Mouse (Mus musculus): Measurements from ENCODE around the gene Grin1.

The Grin1 gene

DNA sequence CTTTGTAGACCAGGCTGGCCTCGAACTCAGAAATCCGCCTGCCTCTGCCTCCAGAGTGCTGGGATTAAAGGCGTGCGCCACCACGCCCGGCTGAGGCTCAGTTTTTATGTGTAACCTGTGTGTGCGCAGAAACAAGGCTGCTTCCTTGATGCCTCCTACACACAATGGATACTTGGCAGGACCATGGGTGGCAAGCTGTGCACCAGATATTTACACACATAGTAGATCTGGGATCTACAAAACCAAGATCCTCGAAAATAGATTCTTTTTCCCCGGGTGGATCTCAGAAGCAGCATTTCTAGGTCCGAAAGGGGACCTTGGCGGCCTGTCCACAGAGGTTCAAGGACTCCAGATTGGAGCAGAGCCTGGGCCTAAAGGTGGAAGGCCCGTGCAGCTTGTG lies 57.1 kb downstream of the Grin1 start:
- no peak for TF ChIP-seq GATA4 (IDR thresholded peaks at IDR 0.05; ENCODE audit: insufficient replicate concordance, low read length)

DNA sequence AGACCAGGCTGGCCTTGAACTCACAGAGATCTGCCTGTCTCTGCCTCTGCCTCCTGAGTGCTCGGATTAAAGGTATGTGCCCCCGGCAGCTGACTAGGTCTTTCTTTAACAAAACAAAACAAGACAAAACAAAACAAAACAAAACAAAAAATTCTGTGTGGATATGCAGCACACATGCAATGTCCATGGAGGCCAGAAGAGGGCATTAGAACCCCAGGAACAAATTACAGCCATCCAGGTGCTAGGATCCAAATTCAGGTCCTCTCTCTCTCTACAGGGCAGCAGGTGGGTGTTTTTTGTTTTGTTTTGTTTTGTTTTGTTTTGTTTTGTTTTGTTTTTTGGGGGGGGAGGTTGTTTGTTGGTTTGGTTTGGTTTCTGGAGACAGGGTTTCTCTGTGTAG lies 60.1 kb downstream of the Grin1 start:
- no peak for TF ChIP-seq GATA4 (IDR thresholded peaks at IDR 0.05; ENCODE audit: insufficient replicate concordance, low read length)

DNA sequence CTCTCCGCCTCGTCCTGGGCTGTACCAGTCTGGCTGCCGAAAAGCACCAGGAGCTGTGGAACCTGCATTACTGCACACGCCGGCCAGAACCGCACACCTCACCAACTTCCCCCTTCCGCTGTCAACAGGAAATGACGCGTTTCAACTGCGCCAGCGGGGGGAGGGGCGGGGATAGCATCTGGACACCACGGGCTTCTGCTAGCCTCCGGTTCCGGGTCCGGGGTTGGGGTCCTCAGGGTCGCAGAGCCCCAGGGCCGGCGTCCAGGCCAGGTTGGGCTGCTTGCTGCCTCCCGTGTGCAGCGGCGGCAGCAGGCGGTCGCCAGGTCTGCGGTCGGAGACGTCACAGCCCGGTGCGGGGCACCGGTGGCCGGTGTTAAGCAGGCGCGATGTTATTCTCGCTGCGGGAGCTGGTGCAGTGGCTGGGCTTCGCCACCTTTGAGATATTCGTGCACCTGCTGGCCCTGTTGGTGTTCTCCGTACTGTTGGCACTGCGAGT lies 63.7 kb downstream of the Grin1 start, which contains the start of gene Tmem203:
Tmem203 (plus strand) TSS at position 156 of the 496 bp plus-strand sequence.
- TF ChIP-seq GATA4 (IDR thresholded peaks at IDR 0.05; ENCODE audit: insufficient replicate concordance, low read length) = no peak; the same call in 1 of the 2 replicates

DNA sequence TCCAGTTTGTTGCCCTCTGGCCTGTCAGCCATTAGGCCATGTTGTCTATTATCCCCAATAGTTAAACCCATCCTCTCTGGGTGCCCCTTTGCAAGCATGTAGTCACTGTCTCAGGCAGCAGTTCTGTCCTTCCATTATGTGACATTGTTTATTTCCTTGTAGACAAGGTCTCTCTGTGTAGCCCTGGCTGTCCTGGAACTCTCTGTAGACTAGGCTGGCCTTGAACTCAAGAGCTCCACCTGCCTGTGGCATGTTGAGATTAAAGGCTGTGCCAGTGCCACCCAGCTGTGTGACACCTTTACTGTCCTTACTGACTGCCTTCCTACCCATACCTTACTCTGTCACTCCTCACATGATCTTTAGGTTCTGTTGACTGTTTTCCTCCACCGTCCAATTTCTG lies 66.7 kb downstream of the Grin1 start:
- TF ChIP-seq GATA4 (IDR thresholded peaks at IDR 0.05; ENCODE audit: insufficient replicate concordance, low read length) = no peak

DNA sequence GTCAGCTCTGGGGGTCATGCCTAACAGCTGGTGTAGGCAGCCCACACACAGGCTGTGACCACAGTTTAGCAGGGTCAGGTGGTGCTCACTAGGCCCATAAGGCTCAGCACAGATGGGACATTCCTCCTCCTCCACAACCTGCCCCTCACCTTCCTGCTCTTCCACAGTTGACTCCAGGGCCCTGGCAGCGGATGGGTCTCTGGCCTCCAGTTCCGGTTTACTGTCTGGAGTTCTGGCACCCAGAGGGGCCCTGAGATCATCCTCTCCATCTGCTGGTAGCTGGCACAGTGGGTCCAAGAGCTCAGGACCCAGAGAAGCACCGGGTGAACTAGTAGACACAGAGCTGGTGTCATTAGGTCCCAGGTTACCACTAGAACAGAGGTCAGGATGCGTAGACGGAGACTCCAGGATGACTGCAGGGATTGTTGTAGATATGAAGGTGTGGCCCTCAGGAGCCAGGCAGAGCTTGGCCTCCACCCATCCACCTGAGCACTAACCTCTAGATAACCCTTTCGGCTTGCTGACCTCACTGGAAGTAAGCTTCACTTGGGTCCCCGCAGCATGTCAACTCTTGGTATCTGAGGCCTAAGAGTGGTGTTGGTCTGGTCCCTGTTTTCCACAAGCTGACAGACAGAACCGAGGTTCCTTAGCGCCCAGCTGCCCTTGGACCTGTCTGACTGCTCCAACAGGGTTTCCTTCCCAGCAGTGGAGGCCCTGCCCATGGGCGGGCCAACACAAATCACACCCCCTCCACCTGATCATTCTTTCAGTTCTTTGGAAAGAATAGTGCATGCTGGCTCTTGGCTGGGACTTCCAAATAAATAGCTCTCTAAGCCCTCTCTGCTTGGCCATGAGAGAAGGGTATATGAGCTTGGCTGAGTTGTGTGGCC lies 72.6 kb downstream of the Grin1 start, which contains the start of gene AL732309.1:
AL732309.1 (minus strand) TSS at position 681 of the 890 bp plus-strand sequence.
- no peak for TF ChIP-seq GATA4 (IDR thresholded peaks at IDR 0.05; ENCODE audit: insufficient replicate concordance, low read length)

DNA sequence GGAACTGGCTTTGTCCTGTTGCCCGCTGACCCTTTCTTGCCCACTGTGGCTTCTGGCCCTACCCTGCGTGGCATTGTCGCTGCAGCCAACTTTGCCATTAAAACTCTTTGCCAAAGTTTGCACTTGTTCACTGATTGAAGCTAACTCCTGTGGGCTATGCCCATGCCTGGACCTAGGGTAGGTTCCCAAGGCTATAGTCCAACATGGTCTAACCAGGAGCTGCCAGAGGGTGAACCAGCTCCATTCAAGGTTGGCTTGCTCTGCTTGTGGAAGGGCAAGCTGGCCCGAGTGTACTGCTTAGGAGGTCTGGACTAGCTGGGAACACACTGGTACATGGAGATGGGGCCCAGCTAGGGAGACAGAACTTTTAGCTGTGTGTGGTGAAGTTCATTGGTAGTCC lies 74.8 kb downstream of the Grin1 start:
- no peak for TF ChIP-seq GATA4 (IDR thresholded peaks at IDR 0.05; ENCODE audit: insufficient replicate concordance, low read length)

DNA sequence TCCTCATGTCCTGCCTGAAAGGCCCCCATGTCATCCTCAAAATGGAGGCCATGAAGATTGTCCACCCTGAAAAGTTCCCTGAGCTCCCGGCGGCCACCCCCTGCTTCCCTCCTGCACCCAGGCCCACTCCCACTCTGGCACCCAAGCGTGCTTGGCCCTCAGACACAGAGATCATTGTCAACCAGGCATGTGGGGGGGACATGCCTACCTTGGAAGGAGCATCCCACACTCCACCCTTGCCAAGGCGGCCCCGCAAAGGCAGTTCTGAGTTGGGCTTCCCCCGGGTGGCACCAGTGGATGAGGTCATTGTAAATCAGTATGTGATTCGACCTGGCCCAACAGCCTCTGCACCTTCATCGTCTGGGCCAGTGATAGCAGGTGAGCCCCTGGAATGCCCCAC lies 75.6 kb downstream of the Grin1 start:
- TF ChIP-seq GATA4 (IDR thresholded peaks at IDR 0.05; ENCODE audit: insufficient replicate concordance, low read length) = no peak

DNA sequence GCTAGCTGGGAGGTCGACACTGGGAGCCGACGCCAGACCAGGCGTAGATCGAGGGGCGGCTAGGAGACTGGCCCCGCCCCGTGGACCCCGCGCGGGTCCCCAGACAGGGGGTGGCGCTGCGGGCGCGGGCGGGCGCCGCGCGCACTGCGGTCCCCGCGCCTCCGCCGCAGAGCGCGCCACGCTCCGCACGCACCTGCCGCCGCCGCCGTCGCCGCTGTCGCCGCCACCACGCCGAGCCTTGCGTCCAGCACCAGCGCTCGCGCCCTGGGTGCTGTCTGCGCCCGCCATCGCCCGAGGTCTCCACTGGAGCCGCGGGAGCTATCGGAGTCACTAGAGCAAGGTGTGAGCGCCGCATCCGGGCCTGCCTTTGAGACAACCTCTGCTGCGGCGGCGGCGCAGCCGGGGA lies 76.9 kb downstream of the Grin1 start, which contains the start of the genes Rnf208 and Cysrt1:
Rnf208 (plus strand) TSS at position 155 of the 406 bp plus-strand sequence.
Cysrt1 (minus strand) TSS at position 352 of the 406 bp plus-strand sequence.
- no peak for TF ChIP-seq GATA4 (IDR thresholded peaks at IDR 0.05; ENCODE audit: insufficient replicate concordance, low read length)

DNA sequence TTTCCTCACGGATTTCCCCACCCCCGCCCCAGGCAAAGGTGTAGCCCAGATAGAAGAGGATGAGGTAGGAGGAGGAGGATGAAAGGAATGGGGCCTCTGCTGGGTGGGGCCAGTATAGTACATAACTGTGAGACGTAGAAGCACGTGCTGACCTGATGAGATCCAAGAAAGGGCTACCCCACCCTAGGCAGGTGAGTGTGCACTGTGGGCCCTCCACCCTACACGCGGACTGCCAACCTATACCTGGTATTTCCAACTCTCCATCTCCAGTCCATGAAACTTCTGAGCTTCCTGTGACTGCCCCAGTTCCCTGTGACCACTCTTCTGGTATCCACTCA lies 77.6 kb downstream of the Grin1 start:
- no peak for TF ChIP-seq GATA4 (IDR thresholded peaks at IDR 0.05; ENCODE audit: insufficient replicate concordance, low read length)

Data from liver, adult (tissue).